Mouse (Mus musculus) liver, adult (tissue): Measurements from ENCODE around the gene Atg5.

Experiments used
- GATA4 ChIP-seq: IDR thresholded peaks from 2 replicates; pipeline ENCODE4 v1.6.1; 2014; ENCODE audit warnings: mild to moderate bottlenecking, low read length; ENCODE audit not compliant: insufficient replicate concordance

The Atg5 gene

DNA sequence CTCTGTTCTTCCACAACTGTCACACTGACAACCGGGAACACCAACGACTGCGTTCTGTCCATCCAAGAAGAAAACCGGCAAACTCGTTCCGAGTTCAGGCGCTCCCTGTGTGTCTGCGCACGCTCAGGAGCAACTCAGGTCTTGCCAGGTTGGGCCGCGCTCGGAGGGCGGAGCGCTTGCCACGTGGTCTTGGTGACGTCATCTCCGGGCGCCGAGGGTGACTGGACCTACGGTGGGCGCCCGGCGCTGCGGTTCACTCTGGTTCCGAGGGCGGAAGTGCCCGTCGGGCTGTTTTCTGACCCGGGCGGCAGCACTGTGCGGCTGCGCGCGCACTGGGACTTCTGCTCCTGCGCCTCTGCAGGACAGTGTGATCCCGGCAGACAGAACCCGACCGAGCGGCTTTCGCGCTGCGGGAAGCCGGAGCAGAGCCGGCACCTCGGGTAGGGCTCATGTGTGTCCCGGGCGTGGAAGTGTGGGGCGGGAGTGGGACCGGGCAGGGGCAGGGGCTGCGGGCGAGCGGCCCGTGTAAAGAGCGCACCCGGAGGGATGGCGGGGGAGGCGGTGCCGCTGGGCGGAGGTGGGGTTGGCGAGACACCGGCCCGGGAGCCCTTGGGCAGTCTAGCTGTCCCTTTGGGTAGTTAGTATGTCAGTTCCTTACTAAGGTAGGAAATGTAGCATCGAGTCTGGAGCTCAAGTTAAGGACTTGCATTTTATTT lies at the start of gene Atg5:
TSS of gene Atg5 (plus strand) at position 214 of the 716 bp plus-strand sequence.
- peak; percentile 47; the same call in 1 of the 2 replicates for TF ChIP-seq GATA4

DNA sequence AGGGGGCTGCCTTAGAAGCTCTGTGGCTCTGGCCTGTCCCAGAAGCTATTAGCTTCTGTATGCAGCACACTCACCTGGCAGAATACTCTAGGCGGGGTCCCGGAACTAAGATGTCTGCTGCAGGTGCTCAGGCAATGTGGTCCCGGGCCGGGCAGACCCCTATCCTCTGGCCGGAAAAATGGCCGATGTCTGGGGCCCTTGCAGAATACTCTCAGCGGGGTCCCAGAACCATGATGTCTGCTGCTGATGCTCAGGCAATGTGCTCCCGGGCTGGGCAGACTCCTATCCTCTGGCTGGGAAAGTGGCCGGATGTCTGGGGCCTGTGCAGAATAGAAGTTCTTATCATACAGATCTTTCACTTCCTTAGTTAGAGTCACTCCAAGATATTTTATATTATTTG lies 43.8 kb upstream of the Atg5 start:
- no peak for TF ChIP-seq GATA4

DNA sequence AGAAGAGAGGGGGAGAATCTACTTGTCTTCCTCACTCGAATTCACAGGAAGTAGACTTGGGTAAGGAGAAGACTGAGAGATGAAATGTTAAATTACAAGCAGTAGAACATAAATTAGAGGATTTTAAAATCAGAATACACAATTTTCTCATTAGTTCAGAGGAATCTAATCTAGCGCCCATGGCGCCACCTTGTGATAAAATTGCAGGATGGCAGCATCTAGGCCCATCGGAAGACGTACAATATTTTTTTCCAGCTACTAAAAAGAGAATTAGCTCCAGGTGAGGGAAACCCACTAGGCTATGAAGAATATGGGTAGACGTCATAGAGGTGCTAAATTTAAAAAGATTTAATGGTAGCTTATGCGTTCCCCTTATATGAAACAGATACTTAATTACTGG lies 11.5 kb upstream of the Atg5 start:
- TF ChIP-seq GATA4, result no peak

DNA sequence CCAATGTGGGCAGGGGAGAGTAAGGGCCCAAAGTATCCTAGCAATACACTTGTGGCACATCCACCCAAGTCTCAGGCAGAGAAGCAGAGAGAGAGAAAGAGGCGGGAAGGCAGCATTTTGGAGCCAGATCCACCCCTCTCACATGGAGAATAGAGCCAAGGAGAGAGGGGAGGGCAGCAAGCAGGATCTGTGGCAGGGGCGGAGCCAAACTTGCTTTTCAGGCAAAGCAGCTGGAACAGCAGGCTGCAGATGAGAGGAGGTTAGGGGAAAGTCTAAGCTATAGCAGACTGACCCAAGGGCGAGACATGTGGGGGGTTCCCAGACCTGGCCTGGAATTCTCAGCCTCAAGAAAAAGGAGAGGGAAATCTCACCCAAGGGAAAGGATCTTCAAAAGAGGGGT lies 2.3 kb upstream of the Atg5 start:
- no peak for TF ChIP-seq GATA4

DNA sequence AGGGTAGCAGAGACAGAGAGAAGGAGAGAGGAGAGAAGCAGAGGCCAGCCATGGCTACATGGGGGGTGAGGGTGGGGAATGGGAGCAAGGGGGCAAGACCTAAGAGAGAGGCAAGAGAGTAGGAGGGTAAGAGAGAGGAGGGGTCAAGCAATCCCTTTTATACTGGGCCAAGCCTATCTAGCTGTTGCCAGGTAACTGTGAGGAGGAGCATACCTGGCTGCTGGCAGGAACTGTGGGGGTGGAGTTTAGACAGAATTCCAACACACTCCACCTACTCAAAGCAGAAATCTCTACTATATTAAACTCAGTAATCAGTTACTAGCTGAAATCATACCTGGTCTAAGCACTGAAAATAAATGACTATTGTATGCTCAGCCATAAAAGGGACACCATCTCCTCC lies 1.6 kb upstream of the Atg5 start:
- TF ChIP-seq GATA4, result no peak

DNA sequence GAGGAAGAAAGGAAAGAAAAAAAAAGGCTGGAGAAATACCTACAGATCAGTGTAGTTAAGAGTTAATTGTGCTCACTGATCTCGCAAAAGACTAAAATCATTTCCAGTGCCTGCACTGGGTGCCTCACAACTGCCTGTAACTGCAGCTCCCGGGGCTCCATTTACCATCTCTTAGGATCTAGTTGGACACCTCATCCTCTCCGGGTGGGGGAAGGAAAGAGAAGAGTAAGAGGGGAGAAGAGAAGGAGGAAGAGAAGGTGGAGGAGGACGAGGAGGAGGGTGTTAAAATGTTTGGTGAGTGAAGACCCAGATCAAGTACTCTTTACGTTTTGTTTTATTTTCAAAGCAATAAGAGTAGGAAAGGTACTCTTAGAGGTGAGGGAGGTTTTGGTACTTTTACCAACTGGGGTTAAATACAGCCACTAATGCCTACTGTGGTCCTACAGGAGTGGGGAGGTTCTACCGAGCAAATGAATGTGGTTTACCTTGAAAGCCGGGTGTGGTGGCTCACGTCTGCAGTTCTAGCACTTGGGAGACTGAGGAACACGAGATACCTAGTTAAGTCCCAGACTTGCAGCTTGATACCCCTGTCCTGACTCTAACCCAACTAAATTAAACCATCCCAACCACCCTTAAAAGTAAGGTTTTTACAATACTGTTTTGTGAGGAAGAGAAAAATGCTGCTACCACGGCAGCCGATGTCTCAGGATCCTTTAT lies 574 bp upstream of the Atg5 start:
- no peak for TF ChIP-seq GATA4

DNA sequence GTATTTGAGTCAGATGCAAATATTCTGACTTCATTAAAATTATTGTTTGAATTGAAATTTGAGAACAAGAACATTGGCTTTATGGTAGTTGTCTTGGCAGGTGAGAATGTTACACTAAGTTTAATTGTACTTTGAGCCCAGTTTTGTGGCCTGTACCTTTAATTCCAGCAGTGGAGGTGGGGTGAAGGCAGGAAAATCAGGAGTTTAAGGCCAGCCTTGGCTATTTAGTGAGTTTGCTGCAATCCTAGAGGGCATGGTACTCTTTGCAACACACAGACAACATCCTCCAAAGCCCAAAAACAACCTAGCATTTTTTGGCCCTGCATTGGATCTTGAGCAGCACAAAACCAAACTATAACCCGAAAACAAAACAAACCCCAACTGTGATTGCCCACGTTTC lies 1.1 kb downstream of the Atg5 start:
- no peak for TF ChIP-seq GATA4

DNA sequence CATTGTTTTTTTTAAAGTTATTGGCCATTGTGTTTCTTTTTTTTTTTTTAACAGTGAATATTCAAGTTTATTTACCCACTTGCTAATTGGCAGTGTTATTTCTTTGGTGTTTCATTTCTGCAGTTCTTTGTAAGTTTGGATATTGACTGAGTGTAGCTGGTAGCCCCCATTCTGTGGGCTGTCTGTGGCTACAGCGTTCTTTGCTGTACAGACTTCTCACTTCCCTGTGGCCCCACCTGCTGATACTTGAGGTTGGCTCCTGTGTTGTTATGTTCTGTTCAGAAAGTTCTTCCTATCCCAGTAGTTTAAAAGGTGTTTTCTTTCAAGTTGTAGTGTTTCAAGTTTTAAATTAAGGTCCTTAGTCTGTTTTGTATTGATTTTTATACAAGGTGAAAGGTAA lies 14.2 kb downstream of the Atg5 start:
- TF ChIP-seq GATA4, result no peak

DNA sequence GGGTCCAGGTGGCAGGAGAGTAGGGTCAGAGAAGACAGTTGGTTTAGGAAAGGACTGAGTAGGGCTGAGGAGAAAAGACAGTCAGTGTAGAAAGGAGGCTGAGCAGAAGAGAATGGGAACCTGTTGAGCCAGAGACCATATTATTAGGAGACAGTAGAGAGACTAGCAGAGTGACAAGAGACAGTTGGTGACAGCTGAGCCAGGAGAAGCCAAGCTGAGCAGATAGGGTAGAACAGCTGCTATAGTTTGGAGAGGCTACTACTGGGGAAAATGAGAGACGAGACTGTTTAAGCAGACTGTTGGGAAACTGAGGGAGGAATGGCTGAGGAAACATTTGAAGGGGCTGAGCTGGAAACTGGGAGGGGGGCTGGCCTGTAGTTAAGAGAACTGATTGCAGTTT lies 16.9 kb downstream of the Atg5 start:
- TF ChIP-seq GATA4, result no peak

DNA sequence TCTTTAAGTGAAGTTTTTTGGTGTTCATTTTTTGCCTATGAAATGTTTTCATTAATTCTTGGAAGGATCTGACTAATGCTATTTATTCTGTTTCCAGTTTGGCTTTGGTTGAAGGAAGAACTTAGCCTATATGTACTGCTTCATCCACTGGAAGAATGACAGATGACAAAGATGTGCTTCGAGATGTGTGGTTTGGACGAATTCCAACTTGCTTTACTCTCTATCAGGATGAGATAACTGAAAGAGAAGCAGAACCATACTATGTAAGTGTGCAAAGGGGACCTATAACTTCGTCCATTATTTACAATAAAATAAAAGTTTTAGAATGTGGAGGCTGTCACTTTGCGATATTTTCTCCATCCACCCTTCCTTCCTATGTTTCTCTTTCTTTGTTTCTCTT lies 17.8 kb downstream of the Atg5 start:
- TF ChIP-seq GATA4, result no peak

DNA sequence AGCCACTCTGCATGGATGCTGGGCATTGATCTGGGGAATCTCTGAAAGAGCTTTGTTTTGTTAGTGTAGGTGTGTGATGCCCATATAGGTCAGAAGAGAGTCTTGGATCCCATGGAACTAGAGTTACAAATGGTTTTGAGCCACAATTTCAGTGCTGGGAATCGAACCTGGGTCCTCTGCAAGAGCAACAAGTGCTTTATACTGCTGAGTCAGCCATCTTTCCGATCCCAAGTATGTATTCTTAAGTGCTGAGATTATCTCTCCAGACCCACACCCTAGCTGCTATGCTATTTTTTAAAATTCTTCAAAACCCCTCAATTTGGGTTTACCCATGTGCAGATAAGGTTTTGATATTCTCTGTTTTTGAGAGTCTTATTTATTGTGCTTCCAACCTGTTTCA lies 22.7 kb downstream of the Atg5 start:
- TF ChIP-seq GATA4, result no peak

DNA sequence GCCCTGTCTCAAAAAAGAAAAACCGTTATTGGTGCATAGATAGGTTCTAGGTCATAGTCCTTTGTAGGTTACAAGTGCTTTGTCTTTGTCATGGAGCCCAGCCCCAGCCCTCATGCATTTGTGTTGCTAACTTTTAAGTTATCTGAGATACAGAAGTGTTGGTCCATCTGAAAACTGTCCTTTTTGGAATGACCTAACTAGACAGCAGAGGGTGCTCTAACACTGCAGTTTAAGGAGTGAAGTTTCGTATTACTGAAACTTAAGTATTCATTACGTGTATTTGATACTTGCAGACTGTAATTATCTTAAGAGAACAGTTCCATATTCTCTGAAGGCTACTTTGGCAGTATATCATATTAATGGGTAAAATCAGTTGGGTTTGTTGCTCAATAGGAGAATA lies 24.0 kb downstream of the Atg5 start:
- no peak for TF ChIP-seq GATA4

DNA sequence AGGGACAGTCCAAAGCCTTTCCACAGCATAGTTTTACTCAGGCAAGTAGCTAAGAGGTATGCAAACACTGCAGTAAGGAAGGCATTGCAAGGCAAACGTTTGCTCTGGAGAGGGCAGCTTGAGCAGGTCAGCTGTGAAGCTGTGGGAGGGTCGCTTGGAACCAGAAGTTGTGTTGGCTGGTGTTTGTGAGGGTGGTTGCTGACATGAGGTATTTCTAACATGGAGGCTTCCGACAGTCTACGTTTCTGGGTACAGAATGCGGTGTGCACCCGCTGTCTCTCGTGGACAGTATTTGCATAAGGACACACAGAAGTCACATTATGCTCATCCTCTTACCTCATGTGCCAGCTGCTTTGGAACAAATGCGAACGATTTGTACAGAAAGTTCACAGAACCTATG lies 31.0 kb downstream of the Atg5 start:
- TF ChIP-seq GATA4, result no peak

DNA sequence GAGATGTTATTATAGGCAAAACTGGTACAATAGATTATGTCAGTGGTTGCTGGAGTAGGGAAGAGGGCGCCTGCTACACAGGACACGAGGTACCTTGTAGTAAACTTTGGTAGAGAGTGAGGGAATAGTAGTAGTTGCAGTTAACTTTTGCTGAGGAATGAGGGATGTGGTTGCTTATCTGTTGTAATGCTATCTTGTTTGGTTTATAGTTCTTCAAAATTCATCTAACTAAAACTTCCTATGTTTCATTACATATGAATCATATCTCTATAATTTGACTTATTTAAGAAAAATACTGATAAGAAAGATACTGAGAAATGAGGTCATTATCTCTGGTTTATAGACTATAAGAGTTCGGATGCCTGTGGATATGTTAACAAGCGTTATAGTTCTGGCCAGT lies 31.9 kb downstream of the Atg5 start:
- no peak for TF ChIP-seq GATA4

DNA sequence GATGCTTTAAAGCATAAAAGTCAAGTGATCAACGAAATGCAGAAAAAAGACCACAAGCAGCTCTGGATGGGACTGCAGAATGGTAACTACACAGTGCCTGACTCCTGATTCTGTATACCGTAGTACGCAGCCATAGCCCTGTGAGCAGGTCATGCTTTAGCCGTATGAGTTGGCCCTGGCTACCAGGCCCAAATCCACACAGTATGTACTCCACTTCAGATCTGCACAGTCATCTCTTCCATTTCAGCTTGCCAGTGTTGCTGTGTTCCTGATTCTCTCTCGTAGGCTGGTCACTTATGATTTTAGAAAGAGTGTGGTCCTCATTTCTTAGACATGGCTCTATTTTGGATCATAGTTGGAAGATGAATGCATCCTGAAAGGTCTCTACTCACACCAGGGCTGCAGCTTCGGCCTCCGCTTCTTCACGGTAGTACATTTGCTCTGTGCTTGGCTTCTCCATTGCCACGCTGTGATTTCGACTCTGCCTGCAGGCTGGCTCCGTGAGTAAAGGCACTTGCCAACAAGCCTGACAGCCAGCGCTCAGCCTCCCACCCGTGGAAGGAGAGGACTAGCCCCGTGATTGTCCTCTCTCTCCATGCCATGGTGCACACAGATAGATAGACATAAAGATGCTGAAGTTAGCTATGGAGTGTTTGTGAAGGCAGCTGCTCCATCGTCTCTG lies 35.6 kb downstream of the Atg5 start:
- TF ChIP-seq GATA4, result no peak

DNA sequence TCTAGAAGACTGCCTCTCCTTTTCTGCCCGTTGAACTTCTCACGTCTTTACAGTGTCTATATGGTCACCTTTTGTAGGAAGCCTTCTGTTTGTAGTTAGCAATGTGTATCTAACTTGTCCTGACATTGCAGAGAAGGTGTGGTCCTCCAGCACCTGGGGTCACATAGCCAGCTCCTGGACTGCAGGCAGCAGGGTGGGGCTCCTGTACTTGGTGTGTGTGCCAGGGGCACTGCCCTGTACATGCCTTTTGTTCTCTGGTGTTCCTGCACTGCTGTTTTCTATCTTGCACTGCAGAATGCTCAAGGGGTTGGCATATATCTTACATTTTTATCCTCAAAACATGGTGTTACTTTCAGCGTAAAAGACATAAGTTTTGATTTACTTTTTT lies 36.2 kb downstream of the Atg5 start:
- no peak for TF ChIP-seq GATA4
